Mouse (Mus musculus): Measurements from ENCODE around the gene Amer2. TPM values are rescaled to one million over a fixed set of nuclear protein-coding genes. Genes with fewer than 3 reads are reported as not detected.

Gene Amer2
- polyA plus RNA-seq, 1 experiment = 0.05 TPM

GRCm38 (mm10) chr14:60366729-60367128 is 6.3 kb upstream of the Amer2 start:
- Histone ChIP-seq H3K27me3 (ENCODE audit: control insufficient read depth, insufficient read depth, low read length) (no peaks in the 10 kb centered on the region), H3K4me3 (ENCODE audit: control insufficient read depth, insufficient read depth, low read length) (no peak overlapping the region), H3K27ac (ENCODE audit: control insufficient read depth, insufficient read depth, low read length) (no peak overlapping the region), H3K4me1 (replicated peaks; ENCODE audit: control insufficient read depth, insufficient read depth, low read length) (no peaks in the 10 kb centered on the region), H3K36me3 (ENCODE audit: control insufficient read depth, insufficient read depth, low read length) (no peaks in the 10 kb centered on the region)
- 69% methylated on average over 1 of the region's 1 CpGs for WGBS
- DNase-seq = no peak
- TF ChIP-seq POLR2A (IDR thresholded peaks at IDR 0.05; ENCODE audit: control insufficient read depth, extremely low read depth, insufficient read depth, low read length, poor library complexity) (no peak), CTCF (IDR thresholded peaks at IDR 0.05; ENCODE audit: borderline replicate concordance, control insufficient read depth, extremely low read depth, insufficient read depth, low read length, poor library complexity) (no peak)

- Histone ChIP-seq H3K4me3 (ENCODE audit: control insufficient read depth, insufficient read depth, low read length) (no peak overlapping the region), H3K4me1 (replicated peaks; ENCODE audit: control insufficient read depth, insufficient read depth, low read length) (no peaks in the 10 kb centered on the region), H3K36me3 (ENCODE audit: control insufficient read depth, insufficient read depth, low read length) (no peaks in the 10 kb centered on the region), H3K27ac (ENCODE audit: control insufficient read depth, insufficient read depth, low read length) (no peak overlapping the region), H3K27me3 (ENCODE audit: control insufficient read depth, insufficient read depth, low read length) (no peaks in the 10 kb centered on the region)
- no peak for TF ChIP-seq CTCF (IDR thresholded peaks at IDR 0.05; ENCODE audit: borderline replicate concordance, control insufficient read depth, extremely low read depth, insufficient read depth, low read length, poor library complexity)
- TF ChIP-seq POLR2A (IDR thresholded peaks at IDR 0.05; ENCODE audit: control insufficient read depth, extremely low read depth, insufficient read depth, low read length, poor library complexity) = no peak
- DNase-seq = no peak
- 94% methylated on average over 9 of the region's 9 CpGs for WGBS
Observed at GRCm38 (mm10) chr14:60368769-60369666, 4.0 kb upstream of the Amer2 start.

GRCm38 (mm10) chr14:60369667-60370315 is 3.3 kb upstream of the Amer2 start:
- 85% methylated on average over 5 of the region's 5 CpGs for WGBS
- H3K4me3 ChIP-seq (ENCODE audit: control insufficient read depth, insufficient read depth, low read length) = no peak overlapping the region

GRCm38 (mm10) chr14:60377107-60377506 is 4.0 kb downstream of the Amer2 start:
- no peak for TF ChIP-seq POLR2A (IDR thresholded peaks at IDR 0.05; ENCODE audit: control insufficient read depth, extremely low read depth, insufficient read depth, low read length, poor library complexity)
- TF ChIP-seq CTCF (IDR thresholded peaks at IDR 0.05; ENCODE audit: borderline replicate concordance, control insufficient read depth, extremely low read depth, insufficient read depth, low read length, poor library complexity) = no peak
- no peaks in the 10 kb centered on the region for H3K36me3 ChIP-seq (ENCODE audit: control insufficient read depth, insufficient read depth, low read length)
- WGBS = 74% methylated on average over 2 of the region's 2 CpGs

More at GRCm38 (mm10) chr14:60369667-60370315, 3.3 kb upstream of the Amer2 start:
- Histone ChIP-seq H3K4me1 (replicated peaks; ENCODE audit: control insufficient read depth, insufficient read depth, low read length) (no peaks in the 10 kb centered on the region), H3K36me3 (ENCODE audit: control insufficient read depth, insufficient read depth, low read length) (no peaks in the 10 kb centered on the region), H3K27me3 (ENCODE audit: control insufficient read depth, insufficient read depth, low read length) (no peaks in the 10 kb centered on the region), H3K27ac (ENCODE audit: control insufficient read depth, insufficient read depth, low read length) (no peak overlapping the region)
- no peak for DNase-seq
- TF ChIP-seq CTCF (IDR thresholded peaks at IDR 0.05; ENCODE audit: borderline replicate concordance, control insufficient read depth, extremely low read depth, insufficient read depth, low read length, poor library complexity) (no peak), POLR2A (IDR thresholded peaks at IDR 0.05; ENCODE audit: control insufficient read depth, extremely low read depth, insufficient read depth, low read length, poor library complexity) (no peak)

GRCm38 (mm10) chr14:60377546-60377945 is 4.5 kb downstream of the Amer2 start:
- Histone ChIP-seq H3K36me3 (ENCODE audit: control insufficient read depth, insufficient read depth, low read length) (no peaks in the 10 kb centered on the region), H3K4me3 (ENCODE audit: control insufficient read depth, insufficient read depth, low read length) (no peak overlapping the region), H3K27ac (ENCODE audit: control insufficient read depth, insufficient read depth, low read length) (no peak overlapping the region), H3K4me1 (replicated peaks; ENCODE audit: control insufficient read depth, insufficient read depth, low read length) (no peaks in the 10 kb centered on the region), H3K27me3 (ENCODE audit: control insufficient read depth, insufficient read depth, low read length) (peaks cover 5% of the 10 kb centered on the region; the same call in 1 of the 2 replicates)
- TF ChIP-seq POLR2A (IDR thresholded peaks at IDR 0.05; ENCODE audit: control insufficient read depth, extremely low read depth, insufficient read depth, low read length, poor library complexity) (no peak), CTCF (IDR thresholded peaks at IDR 0.05; ENCODE audit: borderline replicate concordance, control insufficient read depth, extremely low read depth, insufficient read depth, low read length, poor library complexity) (no peak)
- DNase-seq = no peak
- 57% methylated on average over 10 of the region's 10 CpGs for WGBS

More at GRCm38 (mm10) chr14:60377107-60377506, 4.0 kb downstream of the Amer2 start:
- peaks cover 5% of the 10 kb centered on the region; the same call in 1 of the 2 replicates for H3K27me3 ChIP-seq (ENCODE audit: control insufficient read depth, insufficient read depth, low read length)
- H3K27ac ChIP-seq (ENCODE audit: control insufficient read depth, insufficient read depth, low read length) = no peak overlapping the region
- DNase-seq = no peak
- H3K4me3 ChIP-seq (ENCODE audit: control insufficient read depth, insufficient read depth, low read length) = no peak overlapping the region
- H3K4me1 ChIP-seq (replicated peaks; ENCODE audit: control insufficient read depth, insufficient read depth, low read length) = no peaks in the 10 kb centered on the region

- DNase-seq = no peak
Observed at GRCm38 (mm10) chr14:60378057-60378565, 5.1 kb downstream of the Amer2 start.

More at GRCm38 (mm10) chr14:60378057-60378565, 5.1 kb downstream of the Amer2 start:
- Histone ChIP-seq H3K4me3 (ENCODE audit: control insufficient read depth, insufficient read depth, low read length) (no peak overlapping the region), H3K27ac (ENCODE audit: control insufficient read depth, insufficient read depth, low read length) (no peak overlapping the region), H3K36me3 (ENCODE audit: control insufficient read depth, insufficient read depth, low read length) (no peaks in the 10 kb centered on the region), H3K27me3 (ENCODE audit: control insufficient read depth, insufficient read depth, low read length) (peaks cover 5% of the 10 kb centered on the region; the same call in 1 of the 2 replicates), H3K4me1 (replicated peaks; ENCODE audit: control insufficient read depth, insufficient read depth, low read length) (no peaks in the 10 kb centered on the region)
- TF ChIP-seq CTCF (IDR thresholded peaks at IDR 0.05; ENCODE audit: borderline replicate concordance, control insufficient read depth, extremely low read depth, insufficient read depth, low read length, poor library complexity) = no peak
- TF ChIP-seq POLR2A (IDR thresholded peaks at IDR 0.05; ENCODE audit: control insufficient read depth, extremely low read depth, insufficient read depth, low read length, poor library complexity) = no peak
- WGBS = 1% methylated on average over 53 of the region's 53 CpGs

Data from thymus, adult 2 months (tissue).